Mouse (Mus musculus) adrenal gland, postnatal 25 days (tissue): ENCODE measurements around the gene Smco1. TPM values are rescaled to one million over a fixed set of nuclear protein-coding genes. Genes with fewer than 3 reads are reported as not detected.

Experiments
- DNase-seq: peaks from one replicate; pipeline ENCODE4 v3.0.0; 2021; ENCODE audit warnings: mixed read lengths
- microRNA-seq, 2 experiments: library from miRNA; unstranded; fragments of <30 nt; microRNA quantifications; one replicate each; pipeline ENCODE4 v1.2.0; 2021
- total RNA-seq: library from RNA; stranded (reverse); gene quantifications from 2 replicates; pipeline ENCODE4 v1.2.3, GENCODE M21; 2021

Gene Smco1
- total RNA-seq, 1 experiment from 2014 or later = 0.36 TPM

GRCm38 (mm10) chr16:32312386-32312785, 41.1 kb downstream of the Smco1 start:
- DNase-seq = no peak

- no peak for DNase-seq
Measured at GRCm38 (mm10) chr16:32312859-32313258, 41.6 kb downstream of the Smco1 start.

- DNase-seq = no peak
Measured at GRCm38 (mm10) chr16:32316601-32317000, 45.3 kb downstream of the Smco1 start.

GRCm38 (mm10) chr16:32323953-32324352, 52.7 kb downstream of the Smco1 start:
- DNase-seq = no peak

Small RNA genes lying within 50 kb of the gene (microRNA-seq; reads per million reads assigned to microRNA genes)
- gene Mir1946a = 0 reads per million in 2 experiments

Other genes starting within 250 kb of the Smco1 start
- 57.0 and 59.5 TPM in 2 replicates for gene Pak2, start 192.1 kb upstream of the Smco1 start, total RNA-seq
- gene Pigx, start 171.7 kb upstream of the Smco1 start, total RNA-seq = 29.8 and 33.6 TPM in 2 replicates
- gene Cep19, start 171.7 kb upstream of the Smco1 start, total RNA-seq = 13.5 and 15.7 TPM in 2 replicates
- 6.1 and 8.9 TPM in 2 replicates for gene Nrros, start 105.9 kb upstream of the Smco1 start, total RNA-seq
- gene Bex6, start 91.6 kb upstream of the Smco1 start, total RNA-seq = not detected in 2 replicates
- gene Fbxo45, start 24.3 kb upstream of the Smco1 start, total RNA-seq = 19.6 and 22.8 TPM in 2 replicates
- gene Wdr53, start 24.2 kb upstream of the Smco1 start, total RNA-seq = 15.1 and 16.3 TPM in 2 replicates
- gene Rnf168, start 6.0 kb downstream of the Smco1 start, total RNA-seq = 29.1 and 33.9 TPM in 2 replicates
- 40.4 and 77.1 TPM in 2 replicates for gene Ubxn7, start 60.8 kb downstream of the Smco1 start, total RNA-seq
- not detected in 2 replicates for gene Tm4sf19, start 129.0 kb downstream of the Smco1 start, total RNA-seq
- 5.3 and 7.7 TPM in 2 replicates for gene Tctex1d2, start 148.2 kb downstream of the Smco1 start, total RNA-seq
- gene Pcyt1a, start 159.5 kb downstream of the Smco1 start, total RNA-seq = 83.4 and 100 TPM in 2 replicates
- not detected in 2 replicates for gene Slc51a, start 216.4 kb downstream of the Smco1 start, total RNA-seq
- not detected in 2 replicates for gene Zdhhc19, start 224.8 kb downstream of the Smco1 start, total RNA-seq